Mouse (Mus musculus) gastrocnemius, postnatal 10 days (tissue): ENCODE data around the gene Dlg2. TPM values are rescaled to one million over a fixed set of nuclear protein-coding genes. Genes with fewer than 3 reads are reported as not detected.

Experiments
- DNase-seq: peaks from one replicate; pipeline ENCODE4 v3.0.0; 2021; ENCODE audit warnings: mixed read lengths
- total RNA-seq, 2 experiments: library from RNA; stranded (reverse); gene quantifications; 2 replicates each; pipeline ENCODE4 v1.2.3; 2021

Gene Dlg2
- total RNA-seq, 2 experiments from 2014 or later: 1.8 to 3.4 TPM

- DNase-seq: no peak
Observed at GRCm38 (mm10) chr7:91284167-91284566, 807.7 kb downstream of the Dlg2 start.

- no peak for DNase-seq
Observed at GRCm38 (mm10) chr7:91288324-91288723, 811.9 kb downstream of the Dlg2 start.

- DNase-seq: no peak
Observed at GRCm38 (mm10) chr7:91296127-91296526, 819.7 kb downstream of the Dlg2 start.

GRCm38 (mm10) chr7:91311177-91311576, 834.7 kb downstream of the Dlg2 start:
- no peak for DNase-seq

- no peak for DNase-seq
Observed at GRCm38 (mm10) chr7:91345073-91345472, 868.6 kb downstream of the Dlg2 start.

GRCm38 (mm10) chr7:91369821-91370321, 893.4 kb downstream of the Dlg2 start:
- DNase-seq: no peak

GRCm38 (mm10) chr7:91382281-91382680, 905.8 kb downstream of the Dlg2 start:
- no peak for DNase-seq

- DNase-seq: no peak
Observed at GRCm38 (mm10) chr7:91383873-91384272, 907.4 kb downstream of the Dlg2 start.

GRCm38 (mm10) chr7:91389272-91389671, 912.8 kb downstream of the Dlg2 start:
- no peak for DNase-seq

GRCm38 (mm10) chr7:91397827-91398226, 921.4 kb downstream of the Dlg2 start:
- DNase-seq: no peak

GRCm38 (mm10) chr7:91412109-91412508, 935.6 kb downstream of the Dlg2 start:
- DNase-seq: no peak

- no peak for DNase-seq
Observed at GRCm38 (mm10) chr7:91414150-91414549, 937.7 kb downstream of the Dlg2 start.

- DNase-seq: no peak
Observed at GRCm38 (mm10) chr7:91414749-91415148, 938.3 kb downstream of the Dlg2 start.

GRCm38 (mm10) chr7:91420215-91420614, 943.7 kb downstream of the Dlg2 start:
- DNase-seq: no peak

- no peak for DNase-seq
Observed at GRCm38 (mm10) chr7:91423784-91424183, 947.3 kb downstream of the Dlg2 start.

- DNase-seq: no peak
Observed at GRCm38 (mm10) chr7:91429712-91430275, 953.3 kb downstream of the Dlg2 start.

- peak; percentile 43 for DNase-seq
Observed at GRCm38 (mm10) chr7:91431594-91432240, 955.2 kb downstream of the Dlg2 start.

GRCm38 (mm10) chr7:91432563-91432962, 956.1 kb downstream of the Dlg2 start:
- DNase-seq: no peak

- DNase-seq: no peak
Observed at GRCm38 (mm10) chr7:91434739-91435138, 958.3 kb downstream of the Dlg2 start.

GRCm38 (mm10) chr7:91440326-91440725, 963.9 kb downstream of the Dlg2 start:
- no peak for DNase-seq

- DNase-seq: no peak
Observed at GRCm38 (mm10) chr7:91442447-91443376, 966.2 kb downstream of the Dlg2 start.

GRCm38 (mm10) chr7:91443377-91443714, 966.9 kb downstream of the Dlg2 start:
- DNase-seq: no peak

GRCm38 (mm10) chr7:91443913-91444312, 967.4 kb downstream of the Dlg2 start:
- no peak for DNase-seq
